Mouse (Mus musculus) forebrain, postnatal 0 days (tissue): ENCODE measurements at regions not wholly inside any gene's neighbourhood (a gene's known extent, or its start where the extent isn't known, plus 50 kb on each side); places are given as distances from the start of the nearest gene placed in this dataset.

ENCODE experiments used
- ATAC-seq: fragments of 200-750 bp; cut with Nextera tagmentation; 2 replicates; pipeline ENCODE4 v1.8.0; 2017; ENCODE audit warnings: mild to moderate bottlenecking, moderate library complexity
- DNase-seq: peaks from one replicate; pipeline ENCODE4 v3.0.0-alpha.2; 2015
- H3K27ac ChIP-seq: fragments of 300-500 bp; sonication (generic); 2 replicates; pipeline ENCODE4 v1.5.1; 2014; ENCODE audit warnings: low read depth, mild to moderate bottlenecking, antibody characterized with exemption, low read length, moderate library complexity, mixed read lengths
- H3K27me3 ChIP-seq: fragments of 300-500 bp; sonication (generic); 2 replicates; pipeline ENCODE4 v1.6.1; 2014; ENCODE audit warnings: mild to moderate bottlenecking, low read length, mixed read lengths; ENCODE audit not compliant: insufficient read depth
- H3K36me3 ChIP-seq: fragments of 300-500 bp; sonication (generic); 2 replicates; pipeline ENCODE4 v1.6.1; 2014; ENCODE audit warnings: mild to moderate bottlenecking, moderate library complexity; ENCODE audit not compliant: insufficient read depth
- H3K4me1 ChIP-seq: fragments of 300-500 bp; sonication (generic); 2 replicates; pipeline ENCODE4 v1.6.1; 2014; ENCODE audit warnings: antibody characterized with exemption; ENCODE audit not compliant: insufficient read depth
- H3K4me2 ChIP-seq: fragments of 300-500 bp; sonication (generic); 2 replicates; pipeline ENCODE4 v1.6.1; 2014; ENCODE audit warnings: low read depth, mild to moderate bottlenecking, moderate library complexity
- H3K4me3 ChIP-seq: fragments of 300-500 bp; sonication (generic); 2 replicates; pipeline ENCODE4 v1.5.1; 2014; ENCODE audit warnings: low read depth, low read length, mixed read lengths
- H3K9ac ChIP-seq: fragments of 300-500 bp; sonication (generic); 2 replicates; pipeline ENCODE4 v1.6.1; 2014; ENCODE audit warnings: mild to moderate bottlenecking
- H3K9me3 ChIP-seq: fragments of 300-500 bp; sonication (generic); 2 replicates; pipeline ENCODE4 v1.6.1; 2016; ENCODE audit warnings: low read length
- CTCF ChIP-seq: sonication (generic); IDR thresholded peaks from 2 replicates; pipeline ENCODE4 v1.5.1; 2016; ENCODE audit warnings: antibody characterized with exemption, control low read depth, low read depth
- WGBS: fragments of 180-500 bp; shearing (Covaris S2); extraction: QIAGEN DNeasy Blood & Tissue Kit; methylation state at CpG from one replicate; pipeline ENCODE4 v1.1.7; 2014; 5-methylcytosine and 5-hydroxymethylcytosine counted together

DNA sequence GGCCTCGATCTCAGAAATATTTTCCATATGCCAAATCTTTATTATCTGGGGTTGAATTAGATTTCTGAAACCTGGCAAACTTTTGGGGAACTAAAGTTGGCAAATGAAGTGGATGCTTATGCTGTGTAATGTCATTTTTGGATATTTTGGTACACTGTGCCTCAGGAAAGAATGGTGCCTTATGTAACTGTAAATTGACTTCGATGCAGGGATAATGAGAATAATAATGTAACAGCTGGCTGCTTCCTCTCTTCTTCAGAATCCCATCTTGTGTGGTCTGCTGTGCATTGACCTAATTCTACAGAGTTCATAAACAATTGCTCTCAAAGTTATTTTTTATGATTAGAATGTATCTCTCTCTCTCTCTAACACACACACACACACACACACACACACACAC, 545.6 kb downstream of the Tfap2b start:
- H3K9me3 ChIP-seq: no peaks in the 10 kb centered on the region
- H3K4me2 ChIP-seq: no peak overlapping the region
- 90% methylated on average over 2 of the region's 2 CpGs for WGBS
- H3K4me3 ChIP-seq: no peak overlapping the region
- ATAC-seq (no peak), DNase-seq (no peak)
- H3K9ac ChIP-seq: no peak overlapping the region
- no peak overlapping the region for H3K27ac ChIP-seq
- no peak for TF ChIP-seq CTCF
- no peaks in the 10 kb centered on the region for H3K36me3 ChIP-seq
- no peaks in the 10 kb centered on the region for H3K4me1 ChIP-seq
- H3K27me3 ChIP-seq: no peaks in the 10 kb centered on the region

DNA sequence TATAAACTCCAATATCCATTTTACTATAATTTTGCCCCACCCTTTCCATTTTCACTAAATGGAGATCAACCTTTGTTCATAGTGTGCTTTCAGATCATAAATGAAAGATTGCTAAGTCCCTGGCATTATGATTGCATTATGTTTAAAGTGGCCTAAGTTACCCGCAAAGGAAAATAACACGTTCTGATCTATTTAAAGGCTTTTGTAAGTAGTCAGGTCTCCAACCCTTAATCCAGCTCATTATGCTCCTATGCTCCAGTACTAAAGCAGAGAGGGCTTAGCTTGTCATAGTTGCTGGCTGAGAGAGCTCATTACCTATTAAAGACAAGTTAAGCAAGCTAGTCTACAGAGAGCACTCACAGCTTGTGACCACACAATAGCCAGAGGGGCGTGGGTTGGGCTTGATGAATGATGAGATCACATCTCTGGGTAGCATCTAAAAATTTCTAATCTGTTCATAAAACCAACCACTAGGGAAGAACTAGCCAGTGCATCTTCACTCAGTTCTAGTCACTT, 549.3 kb downstream of the Tfap2b start:
- H3K27me3 ChIP-seq: no peaks in the 10 kb centered on the region
- H3K9me3 ChIP-seq: no peaks in the 10 kb centered on the region
- WGBS: 13% methylated on average over 3 of the region's 3 CpGs
- H3K36me3 ChIP-seq: no peaks in the 10 kb centered on the region
- no peak overlapping the region for H3K4me2 ChIP-seq
- no peak for DNase-seq
- TF ChIP-seq CTCF: no peak
- no peak overlapping the region for H3K27ac ChIP-seq
- ATAC-seq: no peak
- H3K4me3 ChIP-seq: no peak overlapping the region
- no peak overlapping the region for H3K9ac ChIP-seq
- H3K4me1 ChIP-seq: no peaks in the 10 kb centered on the region

GRCm38 (mm10) chr1:19766879-19767278, 558.2 kb downstream of the Tfap2b start:
- TF ChIP-seq CTCF: no peak
- H3K36me3 ChIP-seq: no peaks in the 10 kb centered on the region
- DNase-seq: no peak
- peak; percentile 48; the same call in 1 of the 2 replicates for ATAC-seq
- H3K9ac ChIP-seq: no peak overlapping the region
- no peaks in the 10 kb centered on the region for H3K27me3 ChIP-seq
- H3K4me3 ChIP-seq: no peak overlapping the region
- H3K27ac ChIP-seq: no peak overlapping the region
- no peaks in the 10 kb centered on the region for H3K9me3 ChIP-seq
- no peaks in the 10 kb centered on the region for H3K4me1 ChIP-seq
- no peak overlapping the region for H3K4me2 ChIP-seq

GRCm38 (mm10) chr1:19772266-19772665, 563.6 kb downstream of the Tfap2b start:
- DNase-seq (no peak), ATAC-seq (no peak)
- no peaks in the 10 kb centered on the region for H3K27me3 ChIP-seq
- no peaks in the 10 kb centered on the region for H3K4me1 ChIP-seq
- TF ChIP-seq CTCF: no peak
- H3K9me3 ChIP-seq: no peaks in the 10 kb centered on the region
- no peak overlapping the region for H3K4me2 ChIP-seq
- H3K4me3 ChIP-seq: no peak overlapping the region
- H3K27ac ChIP-seq: no peak overlapping the region
- no peak overlapping the region for H3K9ac ChIP-seq
- H3K36me3 ChIP-seq: no peaks in the 10 kb centered on the region

GRCm38 (mm10) chr1:19774502-19774901, 565.8 kb downstream of the Tfap2b start:
- TF ChIP-seq CTCF: no peak
- Histone ChIP-seq H3K4me2 (no peak overlapping the region), H3K4me1 (no peaks in the 10 kb centered on the region), H3K27me3 (no peaks in the 10 kb centered on the region), H3K36me3 (no peaks in the 10 kb centered on the region), H3K4me3 (no peak overlapping the region), H3K27ac (no peak overlapping the region), H3K9ac (no peak overlapping the region), H3K9me3 (no peaks in the 10 kb centered on the region)
- ATAC-seq (no peak), DNase-seq (no peak)
- whole genome bisulfite sequencing: 18% methylated on average over 1 of the region's 1 CpGs

DNA sequence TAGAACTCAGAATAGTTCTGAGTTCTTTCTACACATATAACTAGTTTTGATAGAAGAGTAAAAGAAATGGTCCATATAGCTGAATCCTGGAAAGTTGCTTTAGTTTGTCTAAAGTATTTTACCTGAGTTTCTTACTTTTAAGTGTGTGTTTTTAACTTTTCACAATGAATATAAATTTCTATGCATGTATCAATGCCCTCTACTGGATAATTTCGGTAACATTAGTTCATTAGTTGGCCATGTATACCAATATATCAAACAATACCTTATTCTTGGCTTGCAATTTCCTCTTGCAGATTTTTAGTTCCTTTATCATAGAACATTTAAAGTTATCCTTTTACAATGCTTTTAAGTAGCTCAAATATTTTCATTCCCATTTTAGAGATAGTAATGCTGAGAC, 568.8 kb downstream of the Tfap2b start:
- Histone ChIP-seq H3K9ac (no peak overlapping the region), H3K27me3 (no peaks in the 10 kb centered on the region), H3K4me2 (no peak overlapping the region), H3K27ac (no peak overlapping the region), H3K4me3 (no peak overlapping the region), H3K9me3 (no peaks in the 10 kb centered on the region), H3K36me3 (no peaks in the 10 kb centered on the region), H3K4me1 (no peaks in the 10 kb centered on the region)
- 84% methylated on average over 1 of the region's 1 CpGs for WGBS
- DNase-seq (no peak), ATAC-seq (no peak)
- TF ChIP-seq CTCF: no peak

DNA sequence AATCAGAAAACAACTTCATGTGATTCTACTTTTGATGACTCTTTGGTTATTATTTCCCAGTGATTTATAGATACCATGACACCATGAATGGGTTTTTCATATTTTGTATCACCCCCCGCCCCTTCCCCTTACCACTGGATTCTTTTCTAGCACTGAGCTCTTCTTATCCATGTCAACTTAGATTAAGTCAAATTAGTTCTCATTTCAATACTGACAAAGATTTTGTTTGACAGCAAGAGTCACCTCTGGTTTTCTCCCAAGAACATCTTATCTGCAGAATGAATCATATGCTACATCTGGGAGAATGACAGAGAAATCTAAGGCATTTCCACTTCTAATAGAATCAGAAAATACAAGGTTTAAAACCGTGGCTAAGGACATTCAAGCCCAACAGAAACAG, 578.3 kb downstream of the Tfap2b start:
- no peaks in the 10 kb centered on the region for H3K36me3 ChIP-seq
- no peak for TF ChIP-seq CTCF
- H3K9ac ChIP-seq: no peak overlapping the region
- H3K4me1 ChIP-seq: no peaks in the 10 kb centered on the region
- H3K27me3 ChIP-seq: no peaks in the 10 kb centered on the region
- DNase-seq (no peak), ATAC-seq (no peak)
- no peaks in the 10 kb centered on the region for H3K9me3 ChIP-seq
- no peak overlapping the region for H3K4me3 ChIP-seq
- H3K4me2 ChIP-seq: no peak overlapping the region
- H3K27ac ChIP-seq: no peak overlapping the region
- 85% methylated on average over 2 of the region's 2 CpGs for WGBS

DNA sequence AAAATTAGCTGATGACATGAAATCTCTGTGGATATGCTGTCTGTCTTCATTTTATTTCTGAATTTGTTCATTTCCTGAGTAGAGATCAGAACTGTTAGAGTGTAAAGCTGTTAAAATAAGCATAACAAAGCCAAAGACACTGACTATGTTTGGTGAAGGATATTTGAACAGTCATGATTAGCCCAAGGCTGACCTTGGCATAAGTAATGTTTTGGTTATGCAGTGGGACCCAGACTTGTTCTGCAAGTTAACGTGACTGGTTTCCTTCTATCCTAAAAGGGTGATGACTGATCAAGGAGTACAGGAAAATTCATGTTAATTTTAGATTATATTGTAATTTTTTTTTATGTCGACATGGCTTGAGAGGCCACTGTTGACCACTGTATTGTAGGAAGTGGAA, 585.4 kb downstream of the Tfap2b start:
- no peak overlapping the region for H3K4me3 ChIP-seq
- H3K9ac ChIP-seq: no peak overlapping the region
- WGBS: 83% methylated on average over 2 of the region's 2 CpGs
- ATAC-seq (no peak), DNase-seq (no peak)
- H3K27ac ChIP-seq: no peak overlapping the region
- no peaks in the 10 kb centered on the region for H3K9me3 ChIP-seq
- H3K36me3 ChIP-seq: no peaks in the 10 kb centered on the region
- no peaks in the 10 kb centered on the region for H3K4me1 ChIP-seq
- no peak for TF ChIP-seq CTCF
- H3K4me2 ChIP-seq: no peak overlapping the region
- no peaks in the 10 kb centered on the region for H3K27me3 ChIP-seq
